Mouse (Mus musculus) mouse embryonic stem cell (cell line): Measurements from ENCODE around the gene Spats2l.

Experiments
- in situ Hi-C, 2 experiments: fragments of 300-500 bp; cut with MboI; formaldehyde crosslinking; loops; 1 replicate in 1 of 2; 3 replicates in 1 of 2; pipeline ENCODE4 v1.14.3; 2019 to 2020; ENCODE audit warnings: low sequenced_read_pairs in 2 of 2, low pct_unique_long_range_greater_than_20kb in 1 of 2, mixed read lengths in 1 of 2; ENCODE audit not compliant: unreplicated experiment in 1 of 2

The Spats2l gene

GRCm38 (mm10) chr1:57774001-57774667, at the start of gene Spats2l:
Gene Spats2l (plus strand): TSS chr1:57774162.
- in situ Hi-C loops: no loop called here

- in situ Hi-C loops: no loop called here
Observed at GRCm38 (mm10) chr1:57725268-57725667, 48.7 kb upstream of the Spats2l start.

GRCm38 (mm10) chr1:57735877-57736276, 38.1 kb upstream of the Spats2l start:
- in situ Hi-C loops: no loop called here

- in situ Hi-C loops: no loop called here
Observed at GRCm38 (mm10) chr1:57741740-57742139, 32.2 kb upstream of the Spats2l start.

DNA sequence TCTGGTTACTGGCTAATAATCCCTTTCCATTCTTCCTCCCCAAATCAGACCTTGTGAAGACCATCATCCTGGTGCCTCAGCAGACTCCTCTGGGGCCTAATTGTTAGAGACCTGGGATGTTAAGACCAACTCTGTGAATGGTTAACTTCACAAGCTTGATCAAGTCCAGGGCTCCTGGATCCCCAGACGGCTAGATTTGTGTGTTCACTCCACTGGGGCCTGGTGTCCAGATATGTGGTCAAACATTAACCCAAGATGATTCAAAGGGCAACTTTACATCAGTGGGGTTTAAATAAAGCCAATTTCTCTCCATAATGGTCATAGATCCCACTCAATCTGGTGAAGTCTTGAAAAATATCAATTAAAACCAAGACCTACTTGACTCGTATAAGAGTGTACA, 31.7 kb upstream of the Spats2l start:
- in situ Hi-C loops: no loop called here

GRCm38 (mm10) chr1:57751781-57752180, 22.2 kb upstream of the Spats2l start:
- in situ Hi-C loops: no loop called here

GRCm38 (mm10) chr1:57766396-57766795, 7.6 kb upstream of the Spats2l start:
- in situ Hi-C loops: no loop called here

GRCm38 (mm10) chr1:57773326-57773725, 636 bp upstream of the Spats2l start:
- in situ Hi-C loops: no loop called here

DNA sequence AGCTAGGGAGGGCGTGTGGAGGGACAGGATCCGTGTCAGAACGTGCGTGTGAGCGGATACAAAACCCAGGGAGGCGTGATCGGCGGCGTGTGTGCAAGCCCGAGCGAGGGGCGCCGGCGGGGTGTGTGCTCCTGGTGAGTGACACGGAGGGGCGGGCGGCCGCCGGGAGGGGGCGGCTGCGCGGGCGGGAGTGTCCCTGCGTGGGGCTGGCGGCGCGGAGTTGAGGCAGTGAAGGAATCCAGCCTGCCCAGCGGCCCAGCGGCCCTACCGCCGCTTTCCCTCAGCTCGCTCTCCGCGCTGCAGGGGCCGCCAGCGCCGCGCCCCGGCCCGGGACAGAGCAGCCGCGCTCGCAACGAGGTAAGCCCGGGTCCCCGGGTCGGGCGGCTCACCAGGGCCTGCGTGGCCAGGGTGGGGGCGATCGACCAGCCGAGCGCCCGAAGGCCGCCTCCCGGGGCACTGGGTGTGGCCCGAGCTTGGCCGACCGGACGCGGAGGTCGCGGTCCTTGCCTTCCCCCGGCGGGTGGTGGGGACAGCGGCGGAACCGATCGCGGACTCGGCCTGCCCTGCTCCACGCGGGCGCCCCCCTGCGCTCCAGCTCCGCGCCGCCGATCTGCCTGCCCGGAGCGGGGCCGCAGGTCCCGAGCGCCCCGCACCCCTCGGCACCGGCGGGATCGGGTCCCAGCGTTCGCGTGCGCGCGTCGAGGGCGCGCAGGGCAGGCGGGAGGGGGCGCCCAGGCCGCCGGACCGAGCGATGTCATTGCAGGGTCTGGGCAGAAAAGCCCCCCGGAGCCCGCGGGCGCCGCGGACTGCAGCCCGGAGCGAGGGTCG, 920 bp downstream of the Spats2l start:
- in situ Hi-C loops: no loop called here

GRCm38 (mm10) chr1:57775496-57775790, 1.5 kb downstream of the Spats2l start:
- in situ Hi-C loops: no loop called here

GRCm38 (mm10) chr1:57776671-57777281, 2.8 kb downstream of the Spats2l start:
- in situ Hi-C loops: no loop called here

DNA sequence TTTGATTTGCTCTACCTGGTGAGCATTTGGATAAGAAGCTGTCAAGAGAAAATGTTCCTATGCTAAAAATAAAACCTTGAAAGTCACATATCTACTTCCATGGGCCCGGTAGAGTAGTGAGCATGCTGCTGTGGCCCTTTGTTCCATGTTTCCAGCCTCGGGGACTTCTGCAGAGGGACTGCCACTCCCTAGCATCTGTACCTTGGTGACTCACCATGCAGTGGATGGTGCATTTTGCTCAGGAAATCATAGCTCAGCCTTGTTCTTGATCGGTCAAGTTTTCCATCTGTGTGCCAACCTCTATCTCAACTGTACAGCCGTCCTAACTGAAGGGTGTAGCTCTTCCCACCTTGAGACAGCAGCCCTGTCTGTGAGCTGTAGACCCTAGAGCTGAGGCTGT, 10.3 kb downstream of the Spats2l start:
- in situ Hi-C loops: no loop called here

DNA sequence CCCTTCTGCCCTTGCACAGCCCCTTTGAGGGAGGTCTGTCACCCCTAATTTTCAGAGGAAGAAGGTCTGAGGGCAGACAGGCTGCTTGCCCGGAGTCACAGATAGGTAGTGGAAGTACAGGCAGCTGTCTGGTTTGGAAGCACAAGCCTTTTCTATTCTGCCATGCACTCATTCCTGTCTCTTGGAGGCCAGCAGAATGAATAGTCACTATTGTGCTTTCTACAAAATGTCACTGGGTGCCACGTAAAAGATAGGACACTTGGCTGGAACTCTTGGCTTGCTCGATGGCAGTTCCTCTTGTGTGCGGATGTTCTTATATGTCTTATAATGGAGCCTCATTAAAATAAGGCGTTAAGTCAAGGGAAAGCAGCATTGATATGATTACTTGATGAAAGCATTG, 15.9 kb downstream of the Spats2l start:
- in situ Hi-C loops: no loop called here

DNA sequence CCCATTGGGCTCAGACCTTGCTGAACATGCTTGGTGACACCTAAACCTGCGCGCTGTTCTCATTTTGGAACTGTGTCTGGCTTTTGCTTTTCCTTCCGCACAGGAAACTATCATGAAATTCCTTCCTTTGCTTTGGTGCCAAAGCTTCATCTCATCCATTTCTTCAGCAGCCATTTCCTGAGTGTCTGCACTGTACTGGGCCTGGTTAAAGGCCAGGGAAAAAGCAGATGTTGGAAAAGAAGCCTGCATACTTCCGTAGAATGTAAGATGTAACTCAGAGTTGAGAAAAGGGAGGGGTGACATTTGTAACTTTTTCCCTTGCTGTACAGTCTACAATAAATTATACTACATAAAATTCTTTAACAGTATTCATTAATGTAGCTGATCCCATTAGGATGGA, 18.2 kb downstream of the Spats2l start:
- in situ Hi-C loops: no loop called here

GRCm38 (mm10) chr1:57795838-57796237, 21.9 kb downstream of the Spats2l start:
- in situ Hi-C loops: no loop called here

DNA sequence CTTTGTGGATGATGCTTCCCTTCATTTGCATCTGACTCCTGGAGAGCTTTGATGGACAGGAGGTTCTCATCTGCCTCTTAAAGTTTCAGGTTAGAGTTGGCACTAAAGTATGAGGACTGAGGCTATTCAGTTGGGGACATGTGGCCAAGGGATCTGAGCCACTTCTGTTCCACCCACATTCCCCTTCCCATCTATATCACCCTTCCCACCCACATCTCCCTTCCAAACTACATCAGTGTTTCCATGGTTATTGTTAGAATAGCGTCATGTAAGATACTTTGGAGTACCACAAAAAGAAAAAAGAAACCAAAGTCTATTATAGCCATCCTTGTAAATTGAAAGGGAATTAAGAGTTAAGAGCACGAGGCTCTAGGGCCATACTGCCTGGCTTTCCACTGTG, 25.4 kb downstream of the Spats2l start:
- in situ Hi-C loops: no loop called here

GRCm38 (mm10) chr1:57800846-57801245, 26.9 kb downstream of the Spats2l start:
- in situ Hi-C loops: no loop called here

GRCm38 (mm10) chr1:57806126-57806525, 32.2 kb downstream of the Spats2l start:
- in situ Hi-C loops: no loop called here

DNA sequence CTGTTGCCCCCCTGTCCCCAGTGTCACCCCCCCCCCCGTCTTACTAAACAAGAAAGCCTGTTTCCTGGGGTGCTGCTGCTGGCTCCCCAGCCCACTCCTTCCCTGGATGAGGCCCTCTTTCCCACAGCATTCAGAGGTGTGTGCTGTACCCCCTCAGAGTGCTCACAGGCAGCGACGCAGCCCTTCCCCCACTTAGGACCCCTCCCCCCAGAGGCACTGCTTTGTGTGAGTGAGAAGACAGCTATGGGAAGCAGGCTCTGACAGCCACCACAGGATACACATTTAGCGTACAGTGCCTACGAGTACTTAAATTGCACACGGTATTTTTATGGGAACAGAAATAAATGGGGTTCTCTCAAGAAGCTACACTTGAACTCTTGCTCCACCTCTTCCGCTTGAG, 33.9 kb downstream of the Spats2l start:
- in situ Hi-C loops: no loop called here

GRCm38 (mm10) chr1:57810221-57810620, 36.3 kb downstream of the Spats2l start:
- in situ Hi-C loops: no loop called here
